Mouse (Mus musculus) mouse embryonic stem cell (cell line): ENCODE results near the gene Exoc8.

Experiments
- in situ Hi-C, 2 experiments: fragments of 300-500 bp; cut with MboI; formaldehyde crosslinking; loops; 1 replicate in 1 of 2; 3 replicates in 1 of 2; pipeline ENCODE4 v1.14.3; 2019 to 2020; ENCODE audit warnings: low sequenced_read_pairs in 2 of 2, low pct_unique_long_range_greater_than_20kb in 1 of 2, mixed read lengths in 1 of 2; ENCODE audit not compliant: unreplicated experiment in 1 of 2

Exoc8 gene

DNA sequence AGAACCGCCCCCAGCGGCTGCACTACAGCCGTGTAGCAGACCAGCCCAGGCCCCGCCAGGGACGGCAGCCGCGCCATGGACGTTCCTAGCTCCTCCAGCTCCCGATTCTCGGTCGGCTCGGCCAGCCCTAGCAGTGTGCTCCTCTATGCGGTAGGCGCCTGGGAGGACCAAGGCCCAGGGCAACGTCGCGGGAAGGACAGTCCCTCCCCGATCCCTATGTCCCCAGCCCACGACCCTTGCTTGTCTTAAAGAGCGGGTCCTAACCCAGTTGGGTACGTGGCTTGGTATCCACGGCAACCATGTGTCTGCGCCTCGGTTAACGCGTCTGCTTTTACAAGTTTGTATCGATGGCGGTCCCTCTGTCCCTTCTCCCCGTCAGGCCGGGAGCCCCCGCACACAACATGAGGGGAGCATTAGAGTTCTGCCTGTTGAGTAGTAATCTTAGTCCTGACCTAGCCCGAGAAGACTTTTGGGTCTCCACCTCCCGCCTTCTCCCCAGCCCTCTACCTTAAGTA is 34.3 kb downstream of the Exoc8 start:
- in situ Hi-C loops: no loop called here

DNA sequence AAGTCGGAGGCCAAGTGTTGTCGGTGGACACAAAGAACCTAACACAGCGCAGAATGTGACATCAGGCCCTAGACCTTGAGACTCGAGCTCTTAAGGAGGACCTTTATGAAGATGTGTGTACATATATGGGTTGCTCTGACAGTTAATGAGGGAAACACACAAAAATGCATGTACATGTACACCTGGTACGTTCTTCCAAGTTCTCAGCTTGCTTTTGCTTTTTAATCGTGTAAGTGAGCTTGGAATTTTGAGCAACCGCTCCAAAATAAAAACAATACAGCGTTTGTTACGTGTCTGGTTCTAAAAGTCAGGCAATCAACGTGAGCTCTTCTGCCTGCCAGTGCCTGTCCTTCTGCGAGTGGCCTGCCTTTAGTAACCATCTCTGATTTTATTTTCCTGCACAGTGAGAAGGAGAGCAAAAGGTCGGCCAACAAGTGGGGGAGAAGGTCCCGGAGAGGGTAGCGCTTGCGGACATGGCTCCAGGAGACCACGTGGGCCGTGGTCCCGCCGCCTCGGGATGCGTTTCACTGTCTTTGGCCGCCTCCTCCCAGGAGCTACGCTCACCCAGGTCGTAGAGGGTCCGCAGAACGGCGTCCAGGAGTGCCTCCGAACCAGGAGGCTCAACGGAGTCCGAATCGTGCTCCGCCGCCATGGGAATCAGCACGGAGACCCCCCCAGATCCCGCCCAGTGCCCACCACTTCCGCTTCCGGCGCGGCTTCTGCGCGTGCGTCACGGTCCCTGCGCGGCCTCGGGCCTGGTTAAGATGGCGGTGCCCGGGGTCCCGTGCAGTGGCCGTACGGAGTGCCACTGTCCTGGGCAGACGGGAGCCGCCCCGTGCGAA is 35.0 kb downstream of the Exoc8 start, which contains the start of the genes Gnpat and 2810004N23Rik:
Gene Gnpat (plus strand): TSS at position 713 of the 842 bp plus-strand sequence.
Gene 2810004N23Rik (minus strand): TSS at position 800 of the 842 bp plus-strand sequence.
- in situ Hi-C loops: no loop called here

DNA sequence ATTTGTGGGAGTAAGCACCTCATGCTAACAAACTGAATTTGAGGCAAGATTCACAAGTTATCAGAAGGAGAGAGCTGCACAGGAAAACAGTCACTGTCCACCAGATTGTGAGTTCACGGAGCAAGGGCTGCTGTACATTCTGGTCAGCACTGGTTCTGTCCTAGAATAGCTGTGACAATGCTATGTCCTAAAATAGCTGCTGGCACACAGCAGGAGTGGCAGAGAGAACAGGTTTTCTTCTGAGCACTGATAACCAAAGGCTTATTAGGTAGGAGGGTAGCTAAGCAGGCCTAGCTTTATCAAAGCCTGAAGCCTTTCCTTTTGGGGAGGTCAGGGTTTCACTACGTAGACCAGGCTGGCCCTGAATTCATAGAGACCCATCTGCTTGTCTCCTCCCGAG is 37.3 kb downstream of the Exoc8 start:
- in situ Hi-C loops: no loop called here

DNA sequence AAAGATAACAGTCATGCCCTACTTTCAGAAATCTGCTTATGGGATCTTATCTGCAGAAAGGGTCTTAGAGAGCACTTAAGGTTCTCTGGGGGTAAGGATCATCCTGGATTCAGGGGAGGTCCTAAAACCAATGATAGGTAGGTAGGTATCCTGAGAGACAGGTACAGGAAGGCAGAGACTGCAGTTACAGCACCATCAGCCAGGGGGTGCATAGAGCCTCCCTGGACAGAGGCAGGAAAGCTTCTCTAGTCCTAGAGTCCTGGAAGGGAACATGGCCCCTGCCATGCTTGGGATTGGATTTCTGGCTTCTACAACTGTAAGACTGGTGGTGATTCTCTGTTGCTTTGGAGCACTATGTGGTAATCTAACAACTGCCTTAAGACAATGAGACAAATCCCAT is 38.0 kb downstream of the Exoc8 start:
- in situ Hi-C loops: no loop called here

DNA sequence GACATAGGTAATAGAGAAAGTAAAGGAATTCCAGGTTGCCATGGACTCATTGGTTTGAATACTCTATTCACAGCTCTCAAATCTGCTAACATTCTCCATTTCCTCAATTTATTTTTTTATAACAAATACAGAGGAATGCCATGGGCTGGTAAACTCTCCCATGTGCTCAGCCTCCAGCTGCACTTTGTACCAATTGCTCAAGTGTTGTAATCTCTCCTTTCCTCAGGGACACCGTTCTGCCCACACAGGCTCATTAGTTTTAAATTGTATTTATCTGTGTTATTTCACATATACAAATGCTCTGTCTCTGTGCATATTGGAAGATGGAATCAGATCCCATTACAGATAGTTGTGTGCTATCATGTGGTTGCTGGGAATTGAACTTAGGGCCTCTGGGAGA is 44.0 kb downstream of the Exoc8 start:
- in situ Hi-C loops: no loop called here

DNA sequence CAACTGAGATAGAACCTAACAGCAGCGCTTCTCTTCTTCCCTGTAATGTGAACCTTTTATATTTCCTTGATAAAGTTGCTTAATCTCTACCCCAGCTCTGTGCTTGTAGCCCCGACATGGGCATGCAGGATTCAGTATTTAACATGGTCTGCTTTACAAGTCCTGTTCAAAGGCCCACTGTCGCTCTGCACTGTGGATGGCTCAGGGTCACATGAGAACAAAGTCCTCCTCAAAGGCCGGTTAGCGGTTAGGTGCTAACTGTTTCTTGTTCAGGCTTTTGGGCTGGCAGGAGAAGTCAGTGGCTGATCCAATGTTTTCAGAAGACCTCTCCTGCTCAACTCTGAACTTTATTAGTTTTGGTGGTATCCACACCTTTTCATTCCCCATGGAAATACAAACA is 51.9 kb downstream of the Exoc8 start:
- in situ Hi-C loops: no loop called here

DNA sequence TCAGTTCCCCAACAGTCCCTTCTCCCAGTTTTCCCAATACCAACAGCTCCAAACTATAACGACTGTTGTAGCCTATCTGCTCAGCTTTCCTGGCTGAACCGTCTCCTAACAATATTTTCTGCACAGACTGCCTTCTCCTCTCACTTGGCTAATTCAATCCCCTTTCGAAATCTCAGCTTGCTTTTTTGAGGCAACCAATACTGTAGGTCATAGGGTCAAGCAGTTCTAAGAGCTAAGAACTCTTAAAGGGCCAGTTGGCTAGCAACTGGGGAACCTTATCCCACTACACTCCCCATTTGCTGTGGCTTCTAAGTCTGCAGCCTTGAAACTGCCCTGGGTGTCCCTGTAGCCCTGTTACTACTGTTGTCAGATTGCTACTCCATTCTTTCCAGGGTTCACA is 52.4 kb downstream of the Exoc8 start:
- in situ Hi-C loops: no loop called here
